Mouse (Mus musculus): ENCODE measurements at regions not wholly inside any gene's neighbourhood (a gene's known extent, or its start where the extent isn't known, plus 50 kb on each side); places are given as distances from the start of the nearest gene placed in this dataset.
A peak's percentile ranks its signal among the peaks of the same experiment; 100 is the strongest.

DNA sequence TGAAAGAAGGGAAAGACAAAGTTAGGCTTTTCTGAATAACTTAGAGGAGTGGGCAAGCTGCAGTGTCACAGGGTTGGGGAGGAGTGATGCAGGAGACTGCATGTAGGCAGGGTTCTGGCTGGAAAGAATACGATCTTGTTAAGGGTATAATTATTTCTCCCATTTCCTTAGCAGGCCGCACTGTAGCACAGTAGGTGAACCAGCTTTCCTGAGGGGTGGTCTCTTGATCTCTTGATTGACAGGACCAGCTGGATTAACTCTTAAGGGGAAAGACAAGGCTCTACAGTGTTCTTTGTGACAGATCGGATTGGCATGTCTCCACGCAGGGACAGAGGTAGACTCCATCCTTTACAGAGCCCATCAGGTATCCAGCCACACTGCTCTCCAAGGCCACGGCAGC lies 54.5 kb upstream of the Meis1 start:
- peak; percentile 17 for DNase-seq (ENCODE audit: low read depth, low spot score)

DNA sequence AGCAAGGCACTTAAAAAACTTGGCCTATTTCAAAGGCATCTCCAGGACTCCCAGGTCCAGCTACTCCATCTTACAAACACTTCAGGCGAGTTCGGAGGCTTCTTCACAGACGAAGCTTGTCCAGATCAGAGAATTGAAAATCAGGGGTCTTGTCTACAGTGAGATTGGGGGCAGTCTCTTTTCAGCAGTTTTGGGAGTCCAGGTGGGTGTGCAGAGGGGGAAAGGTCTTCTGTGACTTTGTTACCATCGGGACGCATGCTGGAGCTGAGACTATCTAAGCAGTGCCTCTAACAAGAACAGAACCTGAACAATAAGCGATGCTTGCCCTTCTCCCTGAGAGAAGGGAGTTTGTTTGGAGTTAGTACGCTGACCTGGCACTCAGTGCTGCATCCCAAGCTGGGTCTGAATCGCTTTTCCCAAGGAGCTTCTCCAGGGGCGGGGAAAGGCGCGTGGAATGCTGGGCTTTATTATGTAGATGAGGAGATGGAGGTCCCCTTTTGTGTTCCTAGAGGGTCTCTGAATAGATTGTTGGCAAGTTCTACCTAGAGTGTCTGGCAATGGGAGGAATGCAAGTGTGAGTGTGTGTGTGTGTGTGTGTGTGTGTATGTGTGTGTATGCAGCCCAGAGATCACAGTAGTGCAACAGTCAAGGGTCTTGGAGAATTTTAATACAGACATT lies 55.2 kb upstream of the Meis1 start:
- peak; percentile 97 for DNase-seq (ENCODE audit: low read depth, low spot score)

GRCm38 (mm10) chr11:19091101-19091857 lies 72.5 kb upstream of the Meis1 start:
- no peak for DNase-seq (ENCODE audit: low read depth, low spot score)

DNA sequence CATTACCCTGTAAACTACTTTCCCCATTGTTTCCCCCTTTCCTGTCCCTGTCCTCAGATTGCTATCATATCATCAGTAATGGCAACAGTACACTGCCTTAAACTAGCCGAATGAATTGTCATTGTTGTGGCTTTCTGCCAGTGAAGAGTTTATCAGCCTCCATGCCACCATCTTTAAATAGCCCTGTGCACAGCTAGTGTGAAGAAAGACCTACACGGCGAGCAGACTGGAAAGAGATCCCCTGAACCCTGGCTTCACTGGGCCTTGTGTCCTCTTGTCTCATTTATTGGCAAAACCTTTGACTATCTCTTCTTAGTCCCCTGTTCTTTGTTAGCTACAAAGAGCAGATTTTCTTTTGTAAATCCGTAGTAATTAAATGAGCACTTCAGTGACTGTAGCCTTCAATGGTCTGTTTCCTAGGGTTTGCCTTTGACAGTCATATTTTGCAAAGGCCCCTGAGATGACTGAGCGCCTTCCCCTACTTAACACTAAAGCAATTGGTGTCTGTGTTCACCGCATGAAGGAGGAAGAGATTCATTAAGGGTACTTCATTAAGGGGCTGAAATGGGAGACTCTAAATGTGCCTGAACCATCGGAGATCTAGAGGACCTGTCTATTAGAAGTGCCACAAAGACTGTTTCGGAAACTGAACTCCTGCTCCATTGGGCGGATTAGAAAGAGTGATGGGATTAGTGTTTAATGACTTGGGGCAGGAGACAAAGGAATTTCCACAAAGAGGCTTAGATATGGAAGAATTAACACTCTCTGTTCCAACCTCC lies 74.4 kb upstream of the Meis1 start:
- DNase-seq (ENCODE audit: low read depth, low spot score): no peak

DNA sequence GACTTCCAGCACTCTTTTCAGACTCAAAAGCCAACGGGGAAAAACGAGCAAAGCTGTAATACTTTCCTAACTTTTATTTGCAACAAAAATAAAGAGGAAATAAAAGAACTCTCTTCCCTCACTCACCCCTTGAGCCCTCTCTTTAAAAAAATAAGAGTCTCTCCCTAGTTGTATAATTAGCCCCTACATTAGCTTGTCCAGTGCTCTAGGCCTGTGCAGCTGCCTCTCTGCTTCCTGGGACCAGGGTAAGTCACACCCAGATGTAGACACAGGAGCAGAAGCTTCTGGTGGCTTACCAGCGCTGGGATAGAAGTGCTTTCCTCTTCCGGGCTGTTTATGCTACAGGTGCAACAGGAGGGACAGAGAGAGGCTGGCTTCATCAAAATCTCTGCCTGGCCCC lies 75.0 kb upstream of the Meis1 start:
- no peak for DNase-seq (ENCODE audit: low read depth, low spot score)

GRCm38 (mm10) chr11:19094183-19094582 lies 75.4 kb upstream of the Meis1 start:
- no peak for DNase-seq (ENCODE audit: low read depth, low spot score)

DNA sequence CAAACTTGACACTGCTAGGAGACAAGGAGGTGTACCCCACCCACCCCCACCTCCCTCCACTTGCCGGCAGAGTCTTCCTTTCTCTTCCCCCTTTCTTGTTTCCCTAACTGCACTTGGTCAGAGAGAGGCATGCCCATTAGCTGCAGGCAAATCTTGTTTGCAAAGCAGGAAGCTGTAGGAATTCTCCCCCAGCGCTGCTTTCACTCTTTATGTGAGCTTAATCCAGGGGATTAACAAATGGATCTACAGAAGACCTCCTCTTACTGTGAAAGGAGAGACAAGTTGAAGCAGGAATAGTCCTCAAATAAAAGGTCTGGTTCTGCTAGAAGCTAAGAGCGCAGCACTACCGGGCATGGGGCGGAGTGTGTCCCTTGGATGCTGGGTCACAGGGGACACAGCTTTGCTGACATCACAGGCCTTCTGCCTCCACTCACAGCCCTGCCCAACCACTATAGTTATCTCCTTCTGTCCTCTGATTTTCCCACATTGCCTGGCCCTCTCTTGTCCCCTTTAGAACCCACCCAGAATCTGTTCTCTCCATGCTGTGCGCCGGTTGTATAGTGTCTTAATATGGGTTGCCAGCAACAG lies 84.3 kb upstream of the Meis1 start:
- DNase-seq (ENCODE audit: low read depth, low spot score): no peak

- DNase-seq (ENCODE audit: low read depth, low spot score): no peak
These were observed 88.4 kb upstream of the Meis1 start for GRCm38 (mm10) chr11:19107180-19107579.

- DNase-seq (ENCODE audit: low read depth, low spot score): no peak
These were observed 90.3 kb upstream of the Meis1 start for GRCm38 (mm10) chr11:19109055-19109454.

DNA sequence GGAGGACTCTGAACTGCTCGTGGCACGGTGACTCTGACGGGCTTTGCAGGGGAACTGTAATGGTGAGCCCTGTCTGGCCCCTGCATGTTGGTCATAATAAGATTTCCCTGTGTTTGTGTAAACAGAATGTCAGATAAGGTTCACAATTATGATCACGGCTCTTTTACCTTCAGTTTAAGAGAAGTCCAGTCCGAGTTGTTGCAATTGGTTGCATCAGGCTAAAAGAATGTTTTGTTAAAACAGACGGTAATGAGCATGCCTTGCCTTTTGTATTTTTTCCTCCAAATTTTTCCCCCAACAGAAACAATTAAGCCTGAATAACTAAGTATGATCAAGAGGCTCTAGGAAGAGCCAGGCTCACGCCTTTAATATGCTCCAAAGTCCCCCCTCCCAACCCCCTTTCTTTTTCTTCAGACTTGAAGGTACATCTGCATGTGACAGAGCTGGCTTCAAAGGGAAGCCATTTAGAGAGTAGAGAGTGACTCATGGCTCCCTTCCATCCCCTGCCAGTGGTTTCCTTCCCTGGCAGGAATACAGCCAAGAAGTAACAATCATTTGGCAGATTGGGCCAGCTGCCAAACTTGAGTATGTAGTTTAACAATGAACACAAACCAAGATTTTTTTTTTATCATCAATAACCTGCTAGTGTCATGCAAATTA lies 93.3 kb upstream of the Meis1 start:
- DNase-seq (ENCODE audit: low read depth, low spot score): no peak

GRCm38 (mm10) chr11:19117121-19117520 lies 98.3 kb upstream of the Meis1 start:
- DNase-seq (ENCODE audit: low read depth, low spot score): no peak

DNA sequence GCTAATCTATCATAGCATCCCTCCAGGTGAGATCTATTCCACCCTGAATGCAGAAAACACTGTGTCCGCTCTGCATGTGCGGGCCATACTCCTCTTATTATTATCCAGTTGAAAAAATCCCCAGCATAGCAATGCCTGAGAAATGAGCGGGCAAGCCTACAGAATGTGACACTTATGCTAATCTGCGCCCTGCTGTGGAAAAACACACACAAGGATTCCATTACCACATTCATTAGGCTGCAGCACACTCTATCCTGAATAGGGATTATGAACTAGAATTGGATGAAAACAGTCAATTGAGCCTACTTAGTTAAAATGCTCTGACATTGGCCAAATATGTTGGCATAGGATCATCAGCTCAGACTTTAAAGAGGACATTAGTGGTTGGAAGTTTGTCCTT lies 99.5 kb upstream of the Meis1 start:
- DNase-seq (ENCODE audit: low read depth, low spot score): no peak

- no peak for DNase-seq (ENCODE audit: low read depth, low spot score)
These were observed 101.4 kb upstream of the Meis1 start for GRCm38 (mm10) chr11:19119927-19120827.

GRCm38 (mm10) chr11:19120871-19121270 lies 102.1 kb upstream of the Meis1 start:
- no peak for DNase-seq (ENCODE audit: low read depth, low spot score)

GRCm38 (mm10) chr11:19135375-19136050 lies 116.7 kb upstream of the Meis1 start:
- no peak for DNase-seq (ENCODE audit: low read depth, low spot score)

GRCm38 (mm10) chr11:19138423-19138822 lies 119.6 kb upstream of the Meis1 start:
- DNase-seq (ENCODE audit: low read depth, low spot score): no peak

DNA sequence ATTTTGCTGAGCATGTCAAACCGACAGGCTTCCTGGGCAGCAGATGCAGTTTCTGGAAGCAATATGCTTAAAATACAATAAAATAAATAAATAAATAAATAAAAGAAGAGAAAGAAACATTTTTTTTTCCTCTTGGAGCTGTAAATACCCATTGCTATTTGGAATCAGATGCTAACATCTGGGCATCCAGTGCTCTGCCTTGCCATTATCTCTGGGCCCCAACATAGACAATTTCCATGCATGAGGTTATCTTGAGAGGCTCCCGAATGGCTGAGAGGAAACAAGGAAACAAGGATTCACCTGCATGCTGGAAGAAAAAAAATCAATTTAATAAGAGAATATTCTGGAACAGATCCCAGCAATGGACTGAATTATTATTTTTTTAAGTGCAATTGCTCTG lies 120.0 kb upstream of the Meis1 start:
- no peak for DNase-seq (ENCODE audit: low read depth, low spot score)

DNA sequence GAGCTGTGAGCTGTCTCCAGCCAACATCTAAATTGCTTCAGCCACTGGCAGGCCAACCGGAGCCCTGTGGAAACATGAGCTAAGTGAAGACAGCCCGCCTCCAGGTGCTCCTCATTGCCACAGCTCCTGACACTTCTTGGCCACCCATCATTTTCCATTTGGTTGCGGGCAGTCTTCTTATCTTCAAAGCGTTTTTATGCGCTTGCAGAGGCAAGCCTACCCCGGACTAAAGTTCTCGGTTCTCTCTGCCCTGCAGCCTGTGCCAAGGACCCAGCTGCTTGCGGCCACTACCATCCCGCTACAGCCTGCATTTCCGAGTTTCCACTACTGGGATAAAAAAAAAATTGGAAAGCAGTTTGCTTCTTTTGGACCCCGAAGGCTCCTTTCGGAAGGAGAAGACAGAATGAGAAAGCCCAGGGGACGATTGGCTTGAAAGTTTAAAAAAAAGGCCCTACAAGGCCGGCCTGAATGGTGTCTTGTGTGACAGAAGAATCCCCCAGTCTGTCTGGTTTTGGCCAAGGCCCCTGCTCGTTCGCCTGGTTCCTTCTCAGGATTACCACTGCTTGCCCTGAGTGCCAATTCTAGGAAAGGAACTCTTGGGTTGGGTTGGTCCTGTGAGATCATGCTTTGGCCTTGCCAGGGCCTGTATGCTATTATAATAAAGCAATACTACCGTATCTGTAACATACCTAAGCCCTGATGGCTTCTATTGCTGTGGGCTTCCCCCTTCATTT lies 124.6 kb upstream of the Meis1 start:
- DNase-seq (ENCODE audit: low read depth, low spot score): no peak

DNA sequence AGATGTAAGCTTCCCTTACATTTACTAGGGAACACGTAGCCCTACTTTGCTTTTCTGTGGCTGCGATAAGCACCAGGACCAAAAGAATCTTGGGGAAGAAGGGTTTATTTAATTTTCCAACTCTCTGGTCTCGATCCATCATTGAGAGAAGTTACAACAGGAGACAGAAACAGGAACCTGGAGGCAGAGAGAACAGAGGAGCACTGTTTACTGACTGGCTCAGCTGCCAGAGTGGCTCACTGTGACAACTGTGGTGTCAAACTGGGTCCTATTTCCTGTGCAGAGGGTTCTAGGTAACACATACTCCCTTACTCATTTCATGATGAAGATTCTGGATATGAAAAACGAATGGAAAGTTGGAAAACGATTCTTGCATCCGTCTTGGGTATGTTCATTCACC lies 125.7 kb upstream of the Meis1 start:
- no peak for DNase-seq (ENCODE audit: low read depth, low spot score)
